Mouse (Mus musculus): ENCODE results near the gene Hist1h2be. TPM values are rescaled to one million over a fixed set of nuclear protein-coding genes. Genes with fewer than 3 reads are reported as not detected.
"Not testable (repeated sequence)": the region's sequence is repeated elsewhere in the genome, so short reads cannot be mapped to it uniquely, and the experiment has no call there.

The Hist1h2be gene
- polyA plus RNA-seq, 1 experiment from 2014 or later: 3.9 TPM

- Histone ChIP-seq H3K4me2 (ENCODE audit: low read depth, severe bottlenecking) (peak overlapping the region; percentile 57; the same call in 1 of the 2 replicates), H3K27ac (replicated peaks; ENCODE audit: low read depth, low read length) (peak overlapping the region; percentile 97), H3K4me1 (ENCODE audit: control insufficient read depth, insufficient read depth, low read length) (0 out of 2 replicates have a peak, but pooled peaks cover 2% of the 10 kb centered on the region), H3K36me3 (ENCODE audit: control insufficient read depth, insufficient read depth, low read length) (no peaks in the 10 kb centered on the region), H3K9me3 (ENCODE audit: control insufficient read depth, low read length) (no peaks in the 10 kb centered on the region), H3K27me3 (ENCODE audit: control insufficient read depth, insufficient read depth, low read length) (no peaks in the 10 kb centered on the region), H3K9ac (ENCODE audit: low read length) (peak overlapping the region; percentile 27), H3K4me3 (ENCODE audit: low read depth, low read length) (no peak overlapping the region; the same call in 1 of the 2 replicates)
- ATAC-seq (ENCODE audit: insufficient number of reproducible peaks, low FRiP score, low TSS enrichment, low read depth) (no peak), DNase-seq (ENCODE audit: low spot score) (peak; percentile 34)
- WGBS: 60% methylated on average over 8 of the region's 8 CpGs
These were observed 68.7 kb downstream of the Hist1h2be start for GRCm38 (mm10) chr13:23551931-23552914.

- Histone ChIP-seq H3K4me3 (ENCODE audit: low read depth, low read length) (peak within 1 kb of the TSS; percentile 37), H3K4me2 (ENCODE audit: low read depth, severe bottlenecking) (peak within 1 kb of the TSS; percentile 57), H3K27ac (replicated peaks; ENCODE audit: low read depth, low read length) (peak within 1 kb of the TSS; percentile 97), H3K9ac (ENCODE audit: low read length) (peak within 1 kb of the TSS; percentile 67)
- not testable (repeated sequence) for H3K36me3 ChIP-seq (ENCODE audit: control insufficient read depth, insufficient read depth, low read length); H3K27me3 ChIP-seq (ENCODE audit: control insufficient read depth, insufficient read depth, low read length); H3K9me3 ChIP-seq (ENCODE audit: control insufficient read depth, low read length); H3K4me1 ChIP-seq (ENCODE audit: control insufficient read depth, insufficient read depth, low read length)
- DNase-seq (ENCODE audit: low spot score): peak; percentile 97
- WGBS: 0% methylated on average over 37 of the region's 47 CpGs
- peak; percentile 87 for ATAC-seq (ENCODE audit: insufficient number of reproducible peaks, low FRiP score, low TSS enrichment, low read depth)
These were observed 69.6 kb downstream of the Hist1h2be start, which contains the start of gene Hist1h4f for GRCm38 (mm10) chr13:23551146-23551834. Gene Hist1h4f, minus strand, starts transcription at chr13:23551648.

GRCm38 (mm10) chr13:23550761-23551145, 70.2 kb downstream of the Hist1h2be start:
- Histone ChIP-seq H3K27ac (replicated peaks; ENCODE audit: low read depth, low read length) (peak overlapping the region; percentile 97), H3K9ac (ENCODE audit: low read length) (peak overlapping the region; percentile 67), H3K27me3 (ENCODE audit: control insufficient read depth, insufficient read depth, low read length) (no peaks in the 10 kb centered on the region), H3K4me3 (ENCODE audit: low read depth, low read length) (peak overlapping the region; percentile 37), H3K4me1 (ENCODE audit: control insufficient read depth, insufficient read depth, low read length) (0 out of 2 replicates have a peak, but pooled peaks cover 2% of the 10 kb centered on the region), H3K9me3 (ENCODE audit: control insufficient read depth, low read length) (no peaks in the 10 kb centered on the region), H3K4me2 (ENCODE audit: low read depth, severe bottlenecking) (peak overlapping the region; percentile 57), H3K36me3 (ENCODE audit: control insufficient read depth, insufficient read depth, low read length) (no peaks in the 10 kb centered on the region)
- peak; percentile 51 for DNase-seq (ENCODE audit: low spot score)
- WGBS: 5% methylated on average over 3 of the region's 3 CpGs
- ATAC-seq (ENCODE audit: insufficient number of reproducible peaks, low FRiP score, low TSS enrichment, low read depth): no peak

GRCm38 (mm10) chr13:23546694-23547093, 74.2 kb downstream of the Hist1h2be start:
- no peak overlapping the region for H3K4me3 ChIP-seq (ENCODE audit: low read depth, low read length)
- DNase-seq (ENCODE audit: low spot score) (peak; percentile 20), ATAC-seq (ENCODE audit: insufficient number of reproducible peaks, low FRiP score, low TSS enrichment, low read depth) (no peak)
- H3K9ac ChIP-seq (ENCODE audit: low read length): no peak overlapping the region
- H3K27ac ChIP-seq (replicated peaks; ENCODE audit: low read depth, low read length): 0 out of 2 replicates have a peak overlapping the region, but pooled peaks have one; percentile 42
- no peaks in the 10 kb centered on the region for H3K9me3 ChIP-seq (ENCODE audit: control insufficient read depth, low read length)
- H3K4me2 ChIP-seq (ENCODE audit: low read depth, severe bottlenecking): no peak overlapping the region
- H3K4me1 ChIP-seq (ENCODE audit: control insufficient read depth, insufficient read depth, low read length): no peaks in the 10 kb centered on the region
- no peaks in the 10 kb centered on the region for H3K36me3 ChIP-seq (ENCODE audit: control insufficient read depth, insufficient read depth, low read length)
- H3K27me3 ChIP-seq (ENCODE audit: control insufficient read depth, insufficient read depth, low read length): no peaks in the 10 kb centered on the region
- WGBS: 74% methylated on average over 5 of the region's 5 CpGs

- H3K4me1 ChIP-seq (ENCODE audit: control insufficient read depth, insufficient read depth, low read length); H3K36me3 ChIP-seq (ENCODE audit: control insufficient read depth, insufficient read depth, low read length); H3K27me3 ChIP-seq (ENCODE audit: control insufficient read depth, insufficient read depth, low read length); H3K9me3 ChIP-seq (ENCODE audit: control insufficient read depth, low read length); ATAC-seq (ENCODE audit: insufficient number of reproducible peaks, low FRiP score, low TSS enrichment, low read depth); H3K4me2 ChIP-seq (ENCODE audit: low read depth, severe bottlenecking): not testable (repeated sequence)
- Histone ChIP-seq H3K27ac (replicated peaks; ENCODE audit: low read depth, low read length) (peak overlapping the region; percentile 77; the same call in 1 of the 2 replicates), H3K9ac (ENCODE audit: low read length) (peak overlapping the region; percentile 60; the same call in 1 of the 2 replicates), H3K4me3 (ENCODE audit: low read depth, low read length) (peak overlapping the region; percentile 36)
- DNase-seq (ENCODE audit: low spot score): peak; percentile 48
- WGBS: 0% methylated on average over 11 of the region's 14 CpGs
These were observed 76.2 kb downstream of the Hist1h2be start for GRCm38 (mm10) chr13:23544787-23545120.

DNA sequence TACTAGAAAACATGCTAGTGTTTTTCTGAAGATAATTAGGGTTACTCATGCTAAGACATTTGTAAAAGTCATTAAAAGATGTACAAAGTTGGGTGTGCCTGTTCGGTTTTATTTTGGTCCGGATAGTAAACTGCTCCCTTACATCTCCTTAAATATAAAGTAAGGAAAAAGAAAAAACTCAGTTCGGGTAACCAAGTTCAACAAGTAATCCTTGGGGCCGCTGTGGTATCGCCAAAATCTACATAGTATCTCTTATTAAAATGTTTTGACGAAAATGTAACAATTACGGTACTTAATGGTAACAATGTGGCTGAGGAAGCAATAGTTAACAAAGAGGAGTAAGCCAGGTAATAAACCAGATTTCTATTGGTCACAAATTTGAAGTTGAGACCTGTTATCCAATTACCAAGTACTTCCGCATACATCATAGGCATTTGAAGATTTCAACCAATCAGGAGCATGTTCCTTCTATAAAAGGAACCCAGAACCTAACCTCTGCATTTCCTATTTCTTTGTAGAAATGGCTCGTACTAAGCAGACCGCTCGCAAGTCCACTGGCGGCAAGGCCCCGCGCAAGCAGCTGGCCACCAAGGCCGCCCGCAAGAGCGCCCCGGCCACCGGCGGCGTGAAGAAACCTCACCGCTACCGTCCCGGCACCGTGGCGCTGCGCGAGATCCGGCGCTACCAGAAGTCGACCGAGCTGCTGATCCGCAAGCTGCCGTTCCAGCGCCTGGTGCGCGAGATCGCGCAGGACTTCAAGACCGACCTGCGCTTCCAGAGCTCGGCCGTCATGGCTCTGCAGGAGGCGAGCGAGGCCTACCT, 76.7 kb downstream of the Hist1h2be start, which contains the start of gene Hist1h3f:
TSS of gene Hist1h3f (plus strand) at position 88 of the 822 bp plus-strand sequence.
- ATAC-seq (ENCODE audit: insufficient number of reproducible peaks, low FRiP score, low TSS enrichment, low read depth) (peak; percentile 91), DNase-seq (ENCODE audit: low spot score) (peak; percentile 70)
- Histone ChIP-seq H3K36me3 (ENCODE audit: control insufficient read depth, insufficient read depth, low read length) (no peaks in the 10 kb centered on the region), H3K4me3 (ENCODE audit: low read depth, low read length) (peak within 1 kb of the TSS; percentile 41), H3K4me1 (ENCODE audit: control insufficient read depth, insufficient read depth, low read length) (no peaks in the 10 kb centered on the region), H3K27me3 (ENCODE audit: control insufficient read depth, insufficient read depth, low read length) (no peaks in the 10 kb centered on the region), H3K9ac (ENCODE audit: low read length) (peak within 1 kb of the TSS; percentile 69), H3K4me2 (ENCODE audit: low read depth, severe bottlenecking) (peak within 1 kb of the TSS; percentile 77), H3K9me3 (ENCODE audit: control insufficient read depth, low read length) (no peaks in the 10 kb centered on the region), H3K27ac (replicated peaks; ENCODE audit: low read depth, low read length) (peak within 1 kb of the TSS; percentile 95)
- WGBS: under 1% methylated on average over 30 of the region's 45 CpGs

DNA sequence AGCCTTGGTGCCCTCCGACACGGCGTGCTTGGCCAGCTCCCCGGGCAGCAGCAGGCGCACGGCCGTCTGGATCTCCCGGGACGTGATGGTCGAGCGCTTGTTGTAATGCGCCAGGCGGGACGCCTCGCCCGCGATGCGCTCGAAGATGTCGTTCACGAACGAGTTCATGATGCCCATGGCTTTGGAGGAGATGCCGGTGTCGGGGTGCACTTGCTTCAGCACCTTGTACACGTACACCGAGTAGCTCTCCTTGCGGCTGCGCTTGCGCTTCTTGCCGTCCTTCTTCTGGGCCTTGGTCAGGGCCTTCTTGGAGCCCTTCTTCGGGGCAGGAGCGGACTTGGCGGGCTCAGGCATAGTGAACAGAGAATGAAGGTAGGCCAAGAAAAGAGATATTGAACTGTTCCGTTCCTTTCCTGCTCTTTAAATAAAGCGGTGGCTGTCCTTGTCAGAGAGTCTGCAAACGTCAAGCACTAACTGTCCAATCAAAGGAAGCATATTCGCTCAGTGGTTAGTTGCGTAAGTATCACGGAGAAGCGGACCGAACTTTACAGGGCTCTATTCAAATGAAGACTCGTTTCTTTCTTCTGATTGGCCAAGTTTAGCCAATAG, 77.8 kb downstream of the Hist1h2be start, which contains the start of gene Hist1h2bh:
TSS of gene Hist1h2bh (minus strand) at position 394 of the 609 bp plus-strand sequence.
- WGBS: 0% methylated on average over 36 of the region's 42 CpGs
- peak; percentile 78 for DNase-seq (ENCODE audit: low spot score)
- H3K4me3 ChIP-seq (ENCODE audit: low read depth, low read length): peak within 1 kb of the TSS; percentile 41
- H3K4me1 ChIP-seq (ENCODE audit: control insufficient read depth, insufficient read depth, low read length); H3K9me3 ChIP-seq (ENCODE audit: control insufficient read depth, low read length); H3K36me3 ChIP-seq (ENCODE audit: control insufficient read depth, insufficient read depth, low read length); H3K27me3 ChIP-seq (ENCODE audit: control insufficient read depth, insufficient read depth, low read length): not testable (repeated sequence)
- H3K4me2 ChIP-seq (ENCODE audit: low read depth, severe bottlenecking): peak within 1 kb of the TSS; percentile 77
- peak within 1 kb of the TSS; percentile 95 for H3K27ac ChIP-seq (replicated peaks; ENCODE audit: low read depth, low read length)
- H3K9ac ChIP-seq (ENCODE audit: low read length): peak within 1 kb of the TSS; percentile 69
- ATAC-seq (ENCODE audit: insufficient number of reproducible peaks, low FRiP score, low TSS enrichment, low read depth): peak; percentile 95
